Mouse (Mus musculus): ENCODE results near the gene Tsc2.

Tsc2 gene

DNA sequence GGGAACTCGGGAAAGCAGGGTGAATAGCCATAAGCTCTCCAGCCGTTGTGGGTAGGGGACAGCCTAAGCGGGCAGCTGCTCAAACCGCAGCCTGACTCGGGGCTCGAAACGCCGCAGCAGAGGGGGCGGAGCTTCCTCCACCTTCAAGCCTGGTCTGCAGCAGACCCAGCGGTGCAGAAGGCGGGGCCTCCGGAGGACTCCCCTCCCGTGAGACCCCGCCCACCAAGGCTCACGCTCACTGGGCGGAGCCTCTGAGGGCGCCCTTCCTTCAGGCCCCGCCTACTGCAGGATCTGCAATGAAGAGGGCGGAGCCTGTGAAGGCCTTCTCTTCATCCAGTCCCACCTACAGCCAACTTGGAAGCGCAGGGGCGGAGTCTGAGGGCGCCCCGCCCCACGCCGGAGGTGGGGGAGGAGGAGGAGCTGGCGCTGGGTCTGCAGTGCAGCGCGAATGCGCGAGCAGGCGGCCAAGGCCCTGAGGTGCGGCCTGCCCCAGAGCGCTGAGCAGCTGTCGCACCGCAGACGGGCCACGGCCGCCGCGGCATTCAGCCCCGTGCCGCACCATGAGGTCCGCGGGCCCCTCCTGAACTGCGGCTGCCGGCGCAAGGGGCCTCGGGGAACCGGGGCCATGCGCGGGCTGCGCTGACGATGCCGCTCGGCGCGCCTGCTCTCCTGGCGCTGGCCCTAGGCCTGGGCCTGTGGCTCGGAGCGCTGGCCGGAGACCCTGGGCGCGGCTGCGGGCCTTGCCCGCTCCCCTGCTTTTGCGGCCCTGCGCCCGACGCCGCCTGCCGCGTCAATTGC is 82.6 kb downstream of the Tsc2 start, which contains the start of gene Pkd1:
Gene Pkd1 (plus strand): TSS at position 217 of the 798 bp plus-strand sequence.
- TF ChIP-seq GATA4 (IDR thresholded peaks at IDR 0.05; ENCODE audit: insufficient replicate concordance, low read length) = no peak

DNA sequence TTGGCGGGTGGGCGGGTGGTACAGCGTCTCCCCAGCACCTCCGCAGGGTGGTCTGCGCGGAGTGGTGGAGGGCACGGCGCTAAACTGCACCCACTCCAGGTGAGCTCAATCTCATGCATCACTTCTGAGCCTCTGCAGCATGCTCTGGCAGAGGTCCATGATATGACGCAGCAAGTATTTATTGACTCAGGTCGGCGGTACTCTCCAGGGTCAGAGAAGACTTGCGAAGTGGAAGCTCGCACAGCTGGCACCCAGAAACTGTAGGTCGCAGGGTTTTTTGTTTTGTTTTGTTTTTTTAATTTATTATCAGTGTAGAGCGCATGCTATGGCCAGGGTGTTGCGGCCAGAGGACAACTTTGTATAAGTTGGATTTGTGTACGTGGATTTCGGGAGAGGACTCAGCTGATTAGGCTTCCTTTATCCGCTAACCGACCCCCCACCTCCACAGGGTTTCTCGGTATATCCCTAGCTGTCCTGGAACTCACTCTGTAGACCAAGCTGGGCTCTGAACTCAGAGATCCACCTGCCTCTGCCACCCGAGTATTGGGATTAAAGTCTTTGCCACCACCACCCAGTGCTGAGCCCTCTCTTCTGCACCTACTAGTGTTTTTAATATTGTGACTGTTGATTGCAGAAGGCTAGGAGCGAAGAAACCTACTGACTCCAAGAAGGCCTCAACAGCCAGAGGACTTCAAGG is 83.4 kb downstream of the Tsc2 start:
- TF ChIP-seq GATA4 (IDR thresholded peaks at IDR 0.05; ENCODE audit: insufficient replicate concordance, low read length) = no peak

DNA sequence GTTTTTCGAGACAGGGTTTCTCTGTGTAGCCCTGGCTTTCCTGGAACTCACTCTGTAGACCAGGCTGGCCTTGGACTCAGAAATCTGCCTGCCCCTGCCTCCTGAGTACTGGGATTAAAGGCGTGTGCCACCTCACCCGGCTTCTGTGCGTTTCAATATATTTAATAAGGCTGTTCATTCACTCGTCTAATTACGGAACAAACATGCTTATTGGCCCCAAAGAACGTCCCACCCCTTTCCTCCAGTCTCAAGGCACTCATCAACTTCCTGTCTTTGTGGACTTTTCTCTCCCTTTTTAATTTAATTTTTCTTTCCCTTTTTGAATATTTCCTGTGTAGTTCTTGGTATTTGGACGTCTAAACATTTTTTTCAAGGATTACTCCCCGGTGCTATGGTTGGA is 84.0 kb downstream of the Tsc2 start:
- no peak for TF ChIP-seq GATA4 (IDR thresholded peaks at IDR 0.05; ENCODE audit: insufficient replicate concordance, low read length)

DNA sequence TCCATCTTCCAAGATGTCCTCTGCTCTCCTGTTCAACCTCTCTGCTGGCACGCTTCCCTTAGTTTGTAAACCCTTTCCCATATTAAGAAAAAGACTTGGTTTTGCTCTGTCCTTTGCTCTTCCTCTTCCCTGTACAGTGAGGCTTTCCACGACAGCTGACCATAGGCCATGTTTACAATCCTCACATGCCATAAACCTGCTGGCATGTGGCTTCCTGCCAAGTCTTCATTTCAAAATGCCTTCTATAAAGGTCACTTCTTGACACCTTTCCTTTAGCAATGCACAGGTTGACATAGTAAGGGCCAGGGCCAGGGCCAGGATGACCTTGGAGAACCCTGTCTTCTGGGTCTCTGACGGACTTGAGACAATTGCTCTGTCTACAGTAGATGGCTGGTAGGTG is 86.2 kb downstream of the Tsc2 start:
- no peak for TF ChIP-seq GATA4 (IDR thresholded peaks at IDR 0.05; ENCODE audit: insufficient replicate concordance, low read length)

Data from liver, adult (tissue).